Mouse (Mus musculus): ENCODE measurements around the gene Hist1h4c. TPM values are rescaled to one million over a fixed set of nuclear protein-coding genes. Genes with fewer than 3 reads are reported as not detected.
A peak's percentile ranks its signal among the peaks of the same experiment; 100 is the strongest.
"Not testable (repeated sequence)": the region's sequence is repeated elsewhere in the genome, so short reads cannot be mapped to it uniquely, and the experiment has no call there.

Gene Hist1h4c
- total RNA-seq, 2 experiments from 2014 or later: 42.5 to 46.8 TPM

- DNase-seq: no peak
Measured at GRCm38 (mm10) chr13:23695514-23695913, 2.7 kb downstream of the Hist1h4c start, which contains the start of gene Hist1h1t. Gene Hist1h1t, plus strand, starts transcription at chr13:23695814.

- DNase-seq: no peak
Measured at GRCm38 (mm10) chr13:23694956-23695355, 3.3 kb downstream of the Hist1h4c start.

GRCm38 (mm10) chr13:23693856-23694440 is 4.3 kb downstream of the Hist1h4c start:
- DNase-seq: no peak

GRCm38 (mm10) chr13:23689459-23689858 is 8.8 kb downstream of the Hist1h4c start:
- no peak for DNase-seq

GRCm38 (mm10) chr13:23688956-23689355 is 9.3 kb downstream of the Hist1h4c start:
- no peak for DNase-seq

GRCm38 (mm10) chr13:23687907-23688306 is 10.3 kb downstream of the Hist1h4c start:
- no peak for DNase-seq

GRCm38 (mm10) chr13:23687181-23687580 is 11.1 kb downstream of the Hist1h4c start:
- DNase-seq: no peak

- DNase-seq: peak in 1 of 2 experiments; percentile 4
Measured at GRCm38 (mm10) chr13:23685966-23686365, 12.3 kb downstream of the Hist1h4c start.

GRCm38 (mm10) chr13:23685121-23685861 is 13.0 kb downstream of the Hist1h4c start:
- DNase-seq: peak in 1 of 2 experiments; percentile 45

GRCm38 (mm10) chr13:23684295-23684945 is 13.8 kb downstream of the Hist1h4c start:
- peak; percentile 69 to 71 for DNase-seq

- DNase-seq: peak; percentile 89 to 94
Measured at GRCm38 (mm10) chr13:23683755-23684281, 14.4 kb downstream of the Hist1h4c start, which contains the start of the genes Hist1h2ac and Hist1h2bc. Gene Hist1h2ac, minus strand, starts transcription at chr13:23683948. Gene Hist1h2bc, plus strand, starts transcription at chr13:23684199.

- not testable (repeated sequence) for DNase-seq
Measured at GRCm38 (mm10) chr13:23682947-23683754, 15.1 kb downstream of the Hist1h4c start.

- no peak for DNase-seq
Measured at GRCm38 (mm10) chr13:23682623-23682946, 15.7 kb downstream of the Hist1h4c start.

- DNase-seq: no peak
Measured at GRCm38 (mm10) chr13:23681990-23682582, 16.2 kb downstream of the Hist1h4c start.

GRCm38 (mm10) chr13:23662536-23662935 is 35.7 kb downstream of the Hist1h4c start:
- no peak for DNase-seq

GRCm38 (mm10) chr13:23659636-23660366 is 38.5 kb downstream of the Hist1h4c start:
- DNase-seq: no peak

Data from heart, adult 18-20 months (tissue).